Comparison of ENCODE assay signal across 8 mouse cellular contexts in the genomic region with DNA sequence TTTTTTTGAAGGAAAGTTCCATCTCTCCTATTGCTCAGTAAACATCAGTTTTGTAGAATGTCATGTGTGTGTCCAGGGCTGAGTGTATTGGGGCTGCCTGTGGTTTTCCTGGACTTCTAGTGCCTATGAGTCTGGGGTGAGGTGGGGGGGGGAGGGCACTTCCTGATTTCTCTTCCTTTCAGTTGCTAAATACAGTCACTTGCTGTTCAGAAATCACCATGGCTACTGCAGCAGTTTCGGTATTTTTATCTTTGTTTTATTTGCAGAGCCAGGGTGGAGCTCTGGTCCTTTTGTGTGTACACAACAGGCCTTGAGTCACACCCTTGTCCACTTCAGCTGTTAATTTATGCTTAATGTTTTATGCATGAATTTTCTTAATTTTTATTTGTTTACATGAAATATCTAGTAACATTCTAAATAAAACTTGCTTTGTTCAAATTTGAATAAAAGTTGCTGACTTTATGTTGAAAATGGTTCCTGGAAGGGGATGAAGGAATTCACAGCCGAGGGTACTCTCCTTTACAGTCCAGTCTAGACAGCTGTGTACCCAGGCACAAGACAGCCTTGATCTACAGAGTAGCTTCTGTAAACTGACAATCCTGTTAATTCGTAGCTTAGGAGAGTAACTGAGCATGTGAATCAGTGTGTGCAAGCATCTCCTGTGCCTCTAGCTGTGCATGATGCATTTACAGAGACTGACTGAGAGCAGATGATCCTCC.
DNase-seq lines count a peak whose midpoint lies in the region; ATAC-seq and TF ChIP-seq lines count a peak whose summit lies in the region.

No protein-coding gene starts in this region.

- WGBS in kidney, embryonic 14.5 days = 37% methylated on average over 3 of the region's 3 CpGs
- WGBS in stomach, embryonic 16.5 days = 13% methylated on average over 3 of the region's 3 CpGs

- H3K9me3 ChIP-seq in kidney, embryonic 14.5 days (ENCODE audit: control insufficient read depth, low read length) = no peaks in the 10 kb centered on the region
- H3K9me3 ChIP-seq in stomach, embryonic 16.5 days (replicated peaks; ENCODE audit: control insufficient read depth, low read length) = no peaks in the 10 kb centered on the region

- H3K36me3 ChIP-seq in kidney, embryonic 14.5 days (ENCODE audit: control insufficient read depth, insufficient read depth, low read length) = no peaks in the 10 kb centered on the region
- H3K36me3 ChIP-seq in stomach, embryonic 16.5 days (ENCODE audit: control insufficient read depth, insufficient read depth, low read length) = no peaks in the 10 kb centered on the region

- no peak for TF ChIP-seq POLR2A in bone marrow macrophage, adult 2 months (IDR thresholded peaks at IDR 0.05; ENCODE audit: borderline replicate concordance, low read depth, low read length)

- no peak overlapping the region for H3K9ac ChIP-seq in kidney, embryonic 14.5 days (ENCODE audit: low read depth, low read length)
- no peak overlapping the region for H3K9ac ChIP-seq in stomach, embryonic 16.5 days (ENCODE audit: low read length)

- peaks cover 30% of the 10 kb centered on the region for H3K4me1 ChIP-seq in bone marrow macrophage, adult 2 months (ENCODE audit: control insufficient read depth, insufficient read depth, low read length)
- H3K4me1 ChIP-seq in kidney, embryonic 14.5 days (ENCODE audit: control insufficient read depth, insufficient read depth, low read length) = peaks cover 3% of the 10 kb centered on the region; the same call in 1 of the 2 replicates
- peaks cover 19% of the 10 kb centered on the region for H3K4me1 ChIP-seq in stomach, embryonic 16.5 days (ENCODE audit: control insufficient read depth, insufficient read depth, low read length)

- intact Hi-C loops in heart, postnatal 25 days (cut with DNase I) = no loop called here

- ATAC-seq in kidney, embryonic 14.5 days (ENCODE audit: low FRiP score, low TSS enrichment) = peak; percentile 53; the same call in 1 of the 2 replicates
- peak; percentile 90 for ATAC-seq in stomach, embryonic 16.5 days (ENCODE audit: insufficient read depth, low FRiP score)

- no peak overlapping the region for H3K4me2 ChIP-seq in kidney, embryonic 14.5 days (replicated peaks; ENCODE audit: low read depth, low read length)
- no peak overlapping the region for H3K4me2 ChIP-seq in stomach, embryonic 16.5 days (ENCODE audit: low read depth, low read length)

- no peak for TF ChIP-seq CTCF in bone marrow macrophage, adult 2 months (IDR thresholded peaks at IDR 0.05; ENCODE audit: low read depth, low read length)

- DNase-seq in heart, adult 11 months = peak; percentile 91
- DNase-seq in heart, postnatal 25 days (ENCODE audit: low spot score) = no peak
- DNase-seq in lung, postnatal 10 days = peak; percentile 8
- no peak for DNase-seq in adrenal gland, postnatal 4 days (ENCODE audit: low spot score in 2 of 2)
- no peak for DNase-seq in cerebellum, adult 11-12 months

- H3K27me3 ChIP-seq in kidney, embryonic 14.5 days (ENCODE audit: control insufficient read depth, insufficient read depth, low read length) = no peaks in the 10 kb centered on the region
- no peaks in the 10 kb centered on the region for H3K27me3 ChIP-seq in stomach, embryonic 16.5 days (ENCODE audit: control insufficient read depth, insufficient read depth, low read length)

- H3K27ac ChIP-seq in bone marrow macrophage, adult 2 months (ENCODE audit: insufficient read depth, low read depth, low read length) = peak overlapping the region; percentile 75
- H3K27ac ChIP-seq in kidney, embryonic 14.5 days (ENCODE audit: low read depth, low read length) = peak overlapping the region; percentile 53; the same call in 1 of the 2 replicates
- peak overlapping the region; percentile 50 for H3K27ac ChIP-seq in stomach, embryonic 16.5 days (ENCODE audit: low read length)

- no peak overlapping the region for H3K4me3 ChIP-seq in bone marrow macrophage, adult 2 months (ENCODE audit: insufficient read depth, low read length)
- no peak overlapping the region for H3K4me3 ChIP-seq in kidney, embryonic 14.5 days (ENCODE audit: low read length)
- no peak overlapping the region for H3K4me3 ChIP-seq in stomach, embryonic 16.5 days (replicated peaks; ENCODE audit: low read length)

Comparison
In these comparisons a context has a peak if more than half of its experiments do, and no peak if none do; other contexts are left out.
1. DNase-seq: peak in heart, adult 11 months (single experiment) and lung, postnatal 10 days (single experiment); none in heart, postnatal 25 days (single experiment), adrenal gland, postnatal 4 days (0 of 2) and cerebellum, adult 11-12 months (single experiment).
2. Peak in every context shown above with its lines, with median percentiles within 50 percentile points of each other: H3K27ac ChIP-seq.